Mouse (Mus musculus) hindbrain, embryonic 12.5 days (tissue): ENCODE results near the gene Prelp. TPM values are rescaled to one million over a fixed set of nuclear protein-coding genes. Genes with fewer than 3 reads are reported as not detected.
A peak's percentile ranks its signal among the peaks of the same experiment; 100 is the strongest.

Experiments
- ATAC-seq: fragments of 200-750 bp; cut with Nextera tagmentation; 2 replicates; pipeline ENCODE4 v1.8.0; 2017; ENCODE audit warnings: moderate TSS enrichment; ENCODE audit not compliant: low FRiP score
- H3K27ac ChIP-seq: fragments of 300-500 bp; sonication (generic); 2 replicates; pipeline ENCODE4 v1.5.1; 2016; ENCODE audit warnings: mild to moderate bottlenecking
- H3K27me3 ChIP-seq: fragments of 300-500 bp; sonication (generic); 2 replicates; pipeline ENCODE4 v1.6.1; 2016; ENCODE audit warnings: mild to moderate bottlenecking
- H3K36me3 ChIP-seq: fragments of 300-500 bp; sonication (generic); 2 replicates; pipeline ENCODE4 v1.6.1; 2016; ENCODE audit warnings: mild to moderate bottlenecking
- H3K4me1 ChIP-seq: fragments of 300-500 bp; sonication (generic); 2 replicates; pipeline ENCODE4 v1.6.1; 2016
- H3K4me2 ChIP-seq: fragments of 300-500 bp; sonication (generic); replicated peaks from 2 replicates; pipeline ENCODE4 v1.6.1; 2016; ENCODE audit warnings: mild to moderate bottlenecking
- H3K4me3 ChIP-seq: fragments of 300-500 bp; sonication (generic); 2 replicates; pipeline ENCODE4 v1.5.1; 2016; ENCODE audit warnings: mild to moderate bottlenecking
- H3K9ac ChIP-seq: fragments of 300-500 bp; sonication (generic); 2 replicates; pipeline ENCODE4 v1.6.1; 2016; ENCODE audit warnings: mild to moderate bottlenecking, moderate library complexity
- H3K9me3 ChIP-seq: fragments of 300-500 bp; sonication (generic); replicated peaks from 2 replicates; pipeline ENCODE4 v1.6.1; 2016; ENCODE audit warnings: mild to moderate bottlenecking
- WGBS: fragments of 180-500 bp; shearing (Covaris S2); methylation state at CpG from one replicate; pipeline ENCODE4 v1.1.7; 2016; 5-methylcytosine and 5-hydroxymethylcytosine counted together
- polyA plus RNA-seq: library from polyadenylated mRNA; unstranded; fragments of >200 nt; fragmentation: Nextera tagmentation; extraction: Ambion mirVana; gene quantifications from 2 replicates; pipeline ENCODE4 v1.2.1, GENCODE M21; 2016

Gene Prelp
- polyA plus RNA-seq, 1 experiment from 2014 or later = 7.2 TPM

GRCm38 (mm10) chr1:133911008-133911407 lies 10.2 kb downstream of the Prelp start:
- H3K4me3 ChIP-seq = no peak overlapping the region
- no peaks in the 10 kb centered on the region for H3K36me3 ChIP-seq
- H3K4me1 ChIP-seq = peaks cover 33% of the 10 kb centered on the region
- peaks cover 10% of the 10 kb centered on the region for H3K27me3 ChIP-seq
- H3K27ac ChIP-seq = no peak overlapping the region
- ATAC-seq = no peak
- no peaks in the 10 kb centered on the region for H3K9me3 ChIP-seq
- 71% methylated on average over 4 of the region's 4 CpGs for WGBS
- no peak overlapping the region for H3K4me2 ChIP-seq
- H3K9ac ChIP-seq = no peak overlapping the region

GRCm38 (mm10) chr1:133910108-133910507 lies 11.1 kb downstream of the Prelp start:
- Histone ChIP-seq H3K4me3 (no peak overlapping the region), H3K9me3 (no peaks in the 10 kb centered on the region), H3K4me1 (peaks cover 31% of the 10 kb centered on the region), H3K27ac (no peak overlapping the region), H3K27me3 (peaks cover 10% of the 10 kb centered on the region), H3K36me3 (no peaks in the 10 kb centered on the region), H3K9ac (no peak overlapping the region), H3K4me2 (no peak overlapping the region)
- 88% methylated on average over 7 of the region's 7 CpGs for WGBS
- no peak for ATAC-seq

DNA sequence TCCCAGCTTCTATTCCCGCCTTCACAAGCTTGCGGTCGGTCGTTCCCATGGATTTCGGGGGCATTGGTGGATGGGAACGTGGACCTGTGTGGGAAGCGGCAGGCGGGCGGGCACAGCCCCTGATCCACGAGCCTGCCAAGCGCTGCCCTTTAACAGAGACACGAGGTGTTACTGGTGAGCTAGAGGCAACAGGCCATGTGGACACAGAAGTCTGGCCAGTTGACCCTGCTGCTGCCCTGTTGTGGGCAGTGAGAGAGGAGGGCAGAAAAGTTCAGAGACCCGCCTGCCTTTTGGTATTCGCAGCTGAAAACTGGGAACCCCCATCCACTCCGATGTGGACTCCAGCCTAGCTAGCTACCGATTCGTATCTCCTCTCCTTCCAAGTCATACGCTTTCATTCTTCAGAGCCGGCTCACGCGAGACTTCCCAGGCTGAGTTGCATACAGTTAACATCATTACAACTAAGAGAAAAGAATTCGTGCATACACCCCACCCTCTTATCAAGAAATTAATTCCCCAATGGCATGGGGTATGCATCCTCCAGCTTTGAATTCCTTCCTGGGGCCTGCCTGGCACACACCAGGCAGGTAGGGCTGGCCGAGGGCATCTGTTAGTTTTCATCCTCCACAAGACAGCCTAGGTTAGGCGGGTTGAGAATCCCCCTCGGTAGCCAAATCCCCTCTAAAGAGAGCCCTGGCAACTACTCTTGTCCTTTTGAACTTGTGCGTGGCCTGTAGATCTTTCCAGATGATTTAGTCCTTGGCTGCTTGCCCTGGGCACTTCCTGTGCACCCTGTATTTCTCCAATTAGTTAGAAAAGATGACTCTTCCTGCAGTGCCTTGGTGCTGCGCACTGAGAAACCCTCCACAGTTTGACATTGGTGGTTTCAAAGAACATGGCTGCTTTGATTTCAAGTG lies 12.3 kb downstream of the Prelp start:
- Histone ChIP-seq H3K9me3 (no peaks in the 10 kb centered on the region), H3K4me2 (peak overlapping the region; percentile 81), H3K27me3 (peaks cover 10% of the 10 kb centered on the region), H3K4me1 (peaks cover 31% of the 10 kb centered on the region), H3K4me3 (peak overlapping the region; percentile 40), H3K36me3 (no peaks in the 10 kb centered on the region), H3K27ac (peak overlapping the region; percentile 60), H3K9ac (peak overlapping the region; percentile 60)
- ATAC-seq = no peak; the same call in 1 of the 2 replicates
- WGBS = 16% methylated on average over 27 of the region's 27 CpGs

DNA sequence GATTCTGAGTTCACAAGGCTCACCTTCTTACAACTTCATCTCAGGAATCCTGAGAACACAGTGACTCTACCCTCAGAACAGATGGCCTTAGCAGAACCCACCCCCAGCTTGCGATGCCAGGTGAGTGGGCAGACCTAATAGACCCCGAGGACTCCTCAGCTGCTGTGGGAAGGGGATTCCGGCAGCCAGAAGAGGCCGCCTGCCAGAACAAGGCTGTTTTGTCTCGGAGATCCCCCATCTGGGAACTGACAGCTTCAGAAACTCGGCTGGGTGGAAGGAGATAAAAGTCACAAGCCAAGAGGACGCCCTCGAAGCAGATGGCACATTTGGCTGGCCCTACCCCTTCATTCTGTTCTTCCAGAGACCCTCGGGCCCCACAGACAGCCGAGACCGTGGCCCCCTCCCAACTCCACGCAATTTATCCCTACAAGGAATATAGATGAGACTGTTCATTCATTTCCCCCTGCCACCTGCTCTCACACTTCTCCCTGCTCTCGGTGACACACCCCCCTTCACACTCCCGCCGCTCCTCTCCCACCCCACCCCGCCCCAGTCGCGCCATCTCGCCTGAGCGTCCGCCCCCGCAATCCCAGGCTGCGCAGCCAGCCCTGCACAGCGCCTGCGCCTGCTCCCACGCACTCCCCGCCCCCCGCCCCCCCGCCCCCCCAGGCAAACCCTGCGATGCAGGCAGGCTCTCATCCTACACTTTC lies 13.1 kb downstream of the Prelp start, which contains the start of gene Optc:
Gene Optc, minus strand, starts transcription at position 51 of the 710 bp plus-strand sequence.
- Histone ChIP-seq H3K9me3 (no peaks in the 10 kb centered on the region), H3K4me1 (peaks cover 31% of the 10 kb centered on the region), H3K27me3 (peaks cover 10% of the 10 kb centered on the region), H3K4me3 (peak within 1 kb of the TSS; percentile 40), H3K36me3 (no peaks in the 10 kb centered on the region), H3K9ac (peak within 1 kb of the TSS; percentile 60), H3K4me2 (peak within 1 kb of the TSS; percentile 81), H3K27ac (peak within 1 kb of the TSS; percentile 60)
- peak; percentile 88 for ATAC-seq
- 1% methylated on average over 29 of the region's 30 CpGs for WGBS

DNA sequence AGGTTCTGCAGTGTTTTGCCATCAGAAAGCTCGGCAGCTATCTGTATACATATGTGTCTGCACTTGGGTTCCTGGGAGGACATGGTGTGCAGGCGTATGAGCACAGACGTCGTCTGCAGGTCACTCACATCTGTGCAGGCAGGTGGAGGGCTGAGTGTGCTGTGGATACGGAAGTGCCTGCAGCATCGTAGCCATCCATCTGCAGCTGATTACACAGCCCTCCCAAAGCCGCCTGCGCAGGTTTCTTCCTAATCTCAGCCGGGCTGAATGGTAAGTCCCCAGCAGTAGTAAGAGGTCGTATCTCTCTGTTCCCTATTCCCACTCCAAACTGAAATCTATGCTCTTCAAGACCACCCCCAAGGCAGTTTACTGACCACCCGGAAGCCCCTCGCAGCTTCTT lies 14.8 kb downstream of the Prelp start:
- no peak overlapping the region for H3K9ac ChIP-seq
- H3K4me2 ChIP-seq = no peak overlapping the region
- H3K9me3 ChIP-seq = no peaks in the 10 kb centered on the region
- H3K27ac ChIP-seq = peak overlapping the region; percentile 57; the same call in 1 of the 2 replicates
- H3K4me1 ChIP-seq = peaks cover 31% of the 10 kb centered on the region
- peaks cover 10% of the 10 kb centered on the region for H3K27me3 ChIP-seq
- no peak for ATAC-seq
- no peak overlapping the region for H3K4me3 ChIP-seq
- no peaks in the 10 kb centered on the region for H3K36me3 ChIP-seq
- 64% methylated on average over 12 of the region's 12 CpGs for WGBS

DNA sequence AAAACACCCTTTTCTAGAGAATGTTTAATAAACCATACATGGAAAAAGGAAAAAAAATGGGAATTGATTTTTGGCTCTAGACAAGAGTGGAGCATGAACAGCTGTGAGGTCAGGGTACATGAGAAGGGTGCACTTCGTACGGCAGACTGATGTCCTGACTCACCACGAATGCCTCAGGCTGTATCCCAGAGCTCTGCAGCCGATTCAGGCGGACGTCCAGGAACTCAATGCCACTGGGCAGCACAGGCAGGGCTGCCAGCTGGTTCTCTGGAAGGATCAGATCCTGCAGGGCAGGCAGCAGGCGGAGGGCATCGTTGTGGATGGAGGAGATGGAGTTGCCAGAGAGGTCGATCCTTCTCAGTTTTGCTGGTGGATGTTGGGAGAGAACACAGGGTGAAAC lies 20.4 kb downstream of the Prelp start:
- H3K4me1 ChIP-seq = peaks cover 3% of the 10 kb centered on the region
- no peak overlapping the region for H3K27ac ChIP-seq
- H3K36me3 ChIP-seq = no peaks in the 10 kb centered on the region
- H3K4me2 ChIP-seq = no peak overlapping the region
- ATAC-seq = no peak
- no peak overlapping the region for H3K4me3 ChIP-seq
- no peaks in the 10 kb centered on the region for H3K9me3 ChIP-seq
- H3K27me3 ChIP-seq = no peaks in the 10 kb centered on the region; the same call in 1 of the 2 replicates
- no peak overlapping the region for H3K9ac ChIP-seq
- WGBS = 73% methylated on average over 9 of the region's 9 CpGs

GRCm38 (mm10) chr1:133899043-133899542 lies 22.1 kb downstream of the Prelp start:
- no peak overlapping the region for H3K4me2 ChIP-seq
- no peaks in the 10 kb centered on the region for H3K36me3 ChIP-seq
- 0 out of 2 replicates have a peak overlapping the region, but pooled peaks have one; percentile 4 for H3K27ac ChIP-seq
- no peaks in the 10 kb centered on the region for H3K9me3 ChIP-seq
- H3K4me1 ChIP-seq = peaks cover 5% of the 10 kb centered on the region
- WGBS = 78% methylated on average over 9 of the region's 9 CpGs
- ATAC-seq = no peak
- no peak overlapping the region for H3K4me3 ChIP-seq
- H3K9ac ChIP-seq = no peak overlapping the region
- H3K27me3 ChIP-seq = no peaks in the 10 kb centered on the region; the same call in 1 of the 2 replicates

GRCm38 (mm10) chr1:133897293-133897692 lies 23.9 kb downstream of the Prelp start:
- Histone ChIP-seq H3K9ac (no peak overlapping the region), H3K4me3 (no peak overlapping the region), H3K36me3 (no peaks in the 10 kb centered on the region), H3K27ac (no peak overlapping the region), H3K9me3 (no peaks in the 10 kb centered on the region), H3K4me2 (no peak overlapping the region), H3K27me3 (no peaks in the 10 kb centered on the region; the same call in 1 of the 2 replicates), H3K4me1 (peaks cover 15% of the 10 kb centered on the region)
- ATAC-seq = no peak
- 69% methylated on average over 6 of the region's 6 CpGs for WGBS

- Histone ChIP-seq H3K27me3 (no peaks in the 10 kb centered on the region; the same call in 1 of the 2 replicates), H3K36me3 (no peaks in the 10 kb centered on the region), H3K27ac (no peak overlapping the region), H3K9me3 (no peaks in the 10 kb centered on the region), H3K4me1 (peaks cover 65% of the 10 kb centered on the region), H3K4me3 (no peak overlapping the region), H3K9ac (no peak overlapping the region), H3K4me2 (no peak overlapping the region)
- no peak for ATAC-seq
- WGBS = 13% methylated on average over 5 of the region's 5 CpGs
Observed at GRCm38 (mm10) chr1:133891489-133891888, 29.7 kb downstream of the Prelp start.

DNA sequence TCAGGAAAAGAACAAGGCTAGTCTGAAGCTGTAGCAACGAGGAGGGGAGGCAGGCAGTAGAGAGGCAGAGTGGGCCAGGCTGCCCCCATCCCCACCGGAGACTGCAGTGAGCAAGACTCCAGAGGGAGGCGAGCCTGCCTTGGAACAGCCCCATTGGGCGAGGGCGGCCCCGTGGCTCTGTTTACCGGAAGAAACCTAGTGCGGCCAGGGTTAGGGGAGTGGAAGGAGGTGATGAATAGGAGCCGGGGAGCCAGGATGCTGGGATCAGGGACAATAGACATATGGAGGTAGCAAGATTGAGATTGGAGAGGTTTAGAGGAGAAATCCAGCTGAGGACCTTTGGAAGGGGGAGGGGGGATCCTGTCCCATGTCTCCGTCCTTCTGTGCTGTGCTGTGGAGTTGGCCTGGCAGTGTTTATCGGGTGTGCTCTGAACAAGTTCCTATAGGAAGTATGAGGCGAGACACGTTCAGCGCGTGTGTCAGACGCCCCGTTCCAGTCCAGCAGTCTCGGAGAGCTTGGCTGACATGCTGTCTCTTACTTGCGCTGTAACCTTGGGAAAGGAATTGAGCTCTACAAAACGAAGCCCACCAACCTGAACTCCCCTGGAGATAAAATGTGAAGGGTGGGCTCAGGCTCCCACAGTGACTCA lies 31.1 kb downstream of the Prelp start:
- no peaks in the 10 kb centered on the region; the same call in 1 of the 2 replicates for H3K27me3 ChIP-seq
- H3K27ac ChIP-seq = 0 out of 2 replicates have a peak overlapping the region, but pooled peaks have one; percentile 7
- no peak overlapping the region for H3K9ac ChIP-seq
- H3K36me3 ChIP-seq = no peaks in the 10 kb centered on the region
- 15% methylated on average over 20 of the region's 20 CpGs for WGBS
- ATAC-seq = peak; percentile 33; the same call in 1 of the 2 replicates
- peak overlapping the region; percentile 30 for H3K4me2 ChIP-seq
- no peaks in the 10 kb centered on the region for H3K9me3 ChIP-seq
- peaks cover 74% of the 10 kb centered on the region for H3K4me1 ChIP-seq
- H3K4me3 ChIP-seq = no peak overlapping the region

DNA sequence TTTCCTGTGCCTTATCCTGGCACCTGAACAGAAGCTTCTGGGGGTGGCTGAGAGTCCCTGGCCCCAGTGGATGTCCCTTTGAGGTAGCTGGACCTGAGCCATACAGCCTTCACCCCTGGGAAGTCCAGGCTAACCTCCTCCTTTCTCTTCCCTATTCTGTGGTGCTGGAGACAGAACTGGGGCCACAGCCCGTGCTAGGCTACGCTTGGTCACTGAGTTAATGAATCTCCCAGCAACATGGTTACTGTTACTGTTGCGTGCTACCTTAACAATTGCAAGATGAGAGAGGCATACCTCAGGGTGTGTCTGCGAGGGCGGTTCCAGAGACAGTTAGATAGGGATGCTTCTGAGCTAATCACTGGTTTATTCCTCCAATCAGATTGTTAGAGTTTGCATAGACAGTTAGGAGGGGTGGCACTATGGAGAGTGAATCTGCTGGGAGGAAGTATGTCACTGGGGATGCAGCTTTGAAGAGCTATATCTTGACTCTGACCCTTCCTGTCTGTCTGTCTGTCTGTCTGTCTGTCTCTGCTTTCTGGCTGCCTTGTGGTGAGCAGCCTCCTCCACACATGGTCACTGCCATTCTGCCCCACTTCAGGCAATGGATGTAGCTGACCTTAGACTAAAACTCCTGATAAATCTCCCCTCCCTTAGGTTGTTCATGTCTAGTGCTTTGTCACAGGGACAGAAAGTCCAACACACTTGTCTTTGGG lies 33.5 kb downstream of the Prelp start:
- no peak for ATAC-seq
- Histone ChIP-seq H3K4me2 (peak overlapping the region; percentile 31; the same call in 1 of the 2 replicates), H3K27me3 (no peaks in the 10 kb centered on the region; the same call in 1 of the 2 replicates), H3K9me3 (no peaks in the 10 kb centered on the region), H3K36me3 (no peaks in the 10 kb centered on the region), H3K9ac (no peak overlapping the region), H3K4me1 (peaks cover 81% of the 10 kb centered on the region), H3K27ac (peak overlapping the region; percentile 57; the same call in 1 of the 2 replicates), H3K4me3 (no peak overlapping the region)
- 70% methylated on average over 5 of the region's 5 CpGs for WGBS
